Mouse (Mus musculus) hindbrain, embryonic 14.5 days (tissue): ENCODE measurements at regions not wholly inside any gene's neighbourhood (a gene's known extent, or its start where the extent isn't known, plus 50 kb on each side); places are given as distances from the start of the nearest gene placed in this dataset.

ENCODE experiments used
- ATAC-seq: fragments of 200-750 bp; cut with Nextera tagmentation; 2 replicates; pipeline ENCODE4 v1.8.0; 2017; ENCODE audit warnings: moderate number of reproducible peaks, mild to moderate bottlenecking, moderate TSS enrichment, moderate library complexity; ENCODE audit not compliant: low FRiP score
- DNase-seq: peaks from one replicate; pipeline ENCODE4 v3.0.0-alpha.2; 2015; ENCODE audit warnings: low spot score
- H3K27ac ChIP-seq: fragments of 300-500 bp; sonication (generic); 2 replicates; pipeline ENCODE4 v1.5.1; 2014; ENCODE audit warnings: mild to moderate bottlenecking, moderate library complexity
- H3K27me3 ChIP-seq: fragments of 300-500 bp; sonication (generic); 2 replicates; pipeline ENCODE4 v1.6.1; 2014; ENCODE audit warnings: mild to moderate bottlenecking, low read length, mixed read lengths; ENCODE audit not compliant: control insufficient read depth, insufficient read depth
- H3K36me3 ChIP-seq: fragments of 300-500 bp; sonication (generic); replicated peaks from 2 replicates; pipeline ENCODE4 v1.6.1; 2014; ENCODE audit not compliant: control insufficient read depth, insufficient read depth
- H3K4me1 ChIP-seq: fragments of 300-500 bp; sonication (generic); replicated peaks from 2 replicates; pipeline ENCODE4 v1.6.1; 2014; ENCODE audit warnings: antibody characterized with exemption, low read length, mixed read lengths; ENCODE audit not compliant: control insufficient read depth, insufficient read depth
- H3K4me2 ChIP-seq: fragments of 300-500 bp; sonication (generic); replicated peaks from 2 replicates; pipeline ENCODE4 v1.6.1; 2014; ENCODE audit warnings: mild to moderate bottlenecking, moderate library complexity
- H3K4me3 ChIP-seq: fragments of 300-500 bp; sonication (generic); replicated peaks from 2 replicates; pipeline ENCODE4 v1.5.1; 2014; ENCODE audit warnings: mild to moderate bottlenecking, low read length
- H3K9ac ChIP-seq: fragments of 300-500 bp; sonication (generic); 2 replicates; pipeline ENCODE4 v1.6.1; 2014
- H3K9me3 ChIP-seq: fragments of 300-500 bp; sonication (generic); 2 replicates; pipeline ENCODE4 v1.6.1; 2016; ENCODE audit warnings: low read length; ENCODE audit not compliant: control insufficient read depth
- WGBS: fragments of 180-500 bp; shearing (Covaris S2); extraction: QIAGEN DNeasy Blood & Tissue Kit; methylation state at CpG from one replicate; pipeline ENCODE4 v1.1.7; 2014; 5-methylcytosine and 5-hydroxymethylcytosine counted together

DNA sequence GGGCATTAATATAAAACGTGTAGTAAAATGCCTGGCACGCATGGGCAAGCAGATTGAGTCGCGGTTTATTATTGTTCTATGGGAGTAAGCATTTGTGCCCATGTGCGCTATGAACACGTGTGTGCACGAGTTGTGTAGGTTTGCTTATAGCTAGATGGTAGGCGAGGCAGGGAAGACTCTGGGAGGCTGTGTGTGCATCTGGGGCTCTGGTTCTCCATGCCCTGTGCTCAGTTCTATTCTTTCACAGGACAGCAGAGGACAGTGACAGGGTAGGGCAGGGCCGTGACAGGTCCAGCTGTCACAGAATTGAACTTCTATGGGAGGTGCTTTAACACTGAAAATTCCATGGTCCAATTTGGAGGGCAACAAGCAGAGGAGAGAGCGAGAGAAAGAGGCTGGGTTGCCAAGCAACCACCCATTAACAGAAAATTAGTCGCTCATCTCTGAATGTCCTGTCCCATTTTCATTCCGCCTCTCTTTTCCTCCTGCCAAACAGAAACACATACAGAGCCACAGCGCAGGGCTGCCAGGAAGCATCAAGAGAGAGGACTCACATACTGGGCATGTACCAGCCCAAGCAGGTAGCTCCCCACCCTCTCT, 160.4 kb upstream of the Lrfn2 start:
- DNase-seq: no peak
- peaks cover 46% of the 10 kb centered on the region for H3K4me1 ChIP-seq

GRCm38 (mm10) chr17:48774172-48774890, 157.8 kb upstream of the Lrfn2 start:
- Histone ChIP-seq H3K36me3 (no peaks in the 10 kb centered on the region), H3K4me2 (no peak overlapping the region), H3K4me3 (no peak overlapping the region), H3K9me3 (no peaks in the 10 kb centered on the region), H3K4me1 (peaks cover 46% of the 10 kb centered on the region), H3K27me3 (no peaks in the 10 kb centered on the region), H3K27ac (peak overlapping the region; percentile 34; the same call in 1 of the 2 replicates), H3K9ac (peak overlapping the region; percentile 9; the same call in 1 of the 2 replicates)
- ATAC-seq (peak; percentile 46), DNase-seq (peak; percentile 53)
- WGBS: 8% methylated on average over 15 of the region's 15 CpGs

More for the DNA sequence above, 160.4 kb upstream of the Lrfn2 start:
- no peaks in the 10 kb centered on the region for H3K9me3 ChIP-seq
- ATAC-seq: peak; percentile 26; the same call in 1 of the 2 replicates
- 0 out of 2 replicates have a peak overlapping the region, but pooled peaks have one; percentile 7 for H3K4me2 ChIP-seq
- no peak overlapping the region for H3K4me3 ChIP-seq
- H3K9ac ChIP-seq: 0 out of 2 replicates have a peak overlapping the region, but pooled peaks have one; percentile 35
- no peaks in the 10 kb centered on the region for H3K36me3 ChIP-seq
- WGBS: 33% methylated on average over 13 of the region's 13 CpGs
- no peaks in the 10 kb centered on the region for H3K27me3 ChIP-seq
- peak overlapping the region; percentile 69 for H3K27ac ChIP-seq

- Histone ChIP-seq H3K27ac (no peak overlapping the region), H3K4me1 (peaks cover 46% of the 10 kb centered on the region)
These were observed 156.7 kb upstream of the Lrfn2 start for GRCm38 (mm10) chr17:48775479-48775878.

GRCm38 (mm10) chr17:48776502-48776902, 155.7 kb upstream of the Lrfn2 start:
- ATAC-seq (peak; percentile 29; the same call in 1 of the 2 replicates), DNase-seq (peak; percentile 48)
- WGBS: 8% methylated on average over 2 of the region's 2 CpGs
- no peaks in the 10 kb centered on the region for H3K27me3 ChIP-seq
- no peaks in the 10 kb centered on the region for H3K36me3 ChIP-seq
- H3K27ac ChIP-seq: peak overlapping the region; percentile 71
- peaks cover 41% of the 10 kb centered on the region for H3K4me1 ChIP-seq
- no peak overlapping the region for H3K4me3 ChIP-seq
- no peaks in the 10 kb centered on the region for H3K9me3 ChIP-seq
- no peak overlapping the region for H3K4me2 ChIP-seq
- H3K9ac ChIP-seq: no peak overlapping the region

More at GRCm38 (mm10) chr17:48775479-48775878, 156.7 kb upstream of the Lrfn2 start:
- ATAC-seq: no peak
- Histone ChIP-seq H3K4me2 (no peak overlapping the region), H3K9me3 (no peaks in the 10 kb centered on the region), H3K9ac (no peak overlapping the region), H3K4me3 (no peak overlapping the region), H3K36me3 (no peaks in the 10 kb centered on the region), H3K27me3 (no peaks in the 10 kb centered on the region)
- DNase-seq: no peak
- WGBS: 64% methylated on average over 5 of the region's 5 CpGs

DNA sequence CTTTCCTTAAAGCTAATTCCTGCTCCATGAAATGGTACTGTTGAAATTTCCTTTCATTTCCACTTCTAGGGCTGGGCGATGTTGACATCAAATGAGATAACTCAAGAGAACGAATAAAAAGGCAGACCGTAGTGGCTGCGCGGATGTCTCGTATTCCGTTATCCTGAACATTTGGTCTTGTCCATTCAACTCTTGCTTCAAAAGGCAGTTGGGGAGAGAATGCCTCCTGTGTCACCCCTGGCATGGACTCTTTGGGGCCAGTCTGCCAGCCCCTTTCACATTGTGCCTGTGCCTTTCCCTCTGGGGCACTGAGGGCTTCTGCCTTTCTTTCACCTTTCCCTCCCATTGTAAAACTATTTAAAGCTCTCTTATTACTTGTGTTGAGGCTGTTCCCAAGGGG, 152.0 kb upstream of the Lrfn2 start:
- WGBS: 83% methylated on average over 7 of the region's 7 CpGs
- H3K27me3 ChIP-seq: no peaks in the 10 kb centered on the region
- DNase-seq (no peak), ATAC-seq (no peak)
- H3K9me3 ChIP-seq: no peaks in the 10 kb centered on the region
- no peak overlapping the region for H3K4me3 ChIP-seq
- no peaks in the 10 kb centered on the region for H3K36me3 ChIP-seq
- no peak overlapping the region for H3K4me2 ChIP-seq
- no peak overlapping the region for H3K27ac ChIP-seq
- peaks cover 17% of the 10 kb centered on the region for H3K4me1 ChIP-seq
- H3K9ac ChIP-seq: no peak overlapping the region

GRCm38 (mm10) chr17:48784417-48784816, 147.8 kb upstream of the Lrfn2 start:
- 0 out of 2 replicates have a peak, but pooled peaks have one; percentile 14 for ATAC-seq

DNA sequence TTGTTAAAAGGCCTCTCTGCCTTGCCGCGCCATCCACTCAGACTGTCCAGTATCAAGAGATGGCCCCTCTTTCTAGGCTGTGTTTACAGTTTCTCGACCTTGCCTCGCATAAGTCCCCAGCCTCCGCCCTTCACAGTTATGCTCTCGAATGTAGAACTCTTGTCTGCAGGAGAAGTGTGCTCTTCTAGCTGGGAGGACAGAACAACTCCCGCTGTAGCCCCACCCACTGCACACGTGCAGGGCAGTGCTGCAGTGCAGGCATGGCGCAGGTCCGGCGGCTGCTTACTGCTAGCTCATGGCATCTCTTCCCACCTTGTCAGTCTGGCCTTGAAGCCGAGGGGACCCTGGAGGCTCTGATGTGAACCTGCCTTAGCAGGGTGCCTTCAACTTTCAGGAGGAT, 145.7 kb upstream of the Lrfn2 start:
- no peak for DNase-seq
- no peak overlapping the region for H3K9ac ChIP-seq
- H3K36me3 ChIP-seq: no peaks in the 10 kb centered on the region
- H3K9me3 ChIP-seq: no peaks in the 10 kb centered on the region
- no peak overlapping the region for H3K27ac ChIP-seq
- no peak for ATAC-seq
- H3K4me3 ChIP-seq: no peak overlapping the region
- 0 out of 2 replicates have a peak, but pooled peaks cover 3% of the 10 kb centered on the region for H3K4me1 ChIP-seq
- no peaks in the 10 kb centered on the region for H3K27me3 ChIP-seq
- no peak overlapping the region for H3K4me2 ChIP-seq
- WGBS: 90% methylated on average over 12 of the region's 12 CpGs

More at GRCm38 (mm10) chr17:48784417-48784816, 147.8 kb upstream of the Lrfn2 start:
- DNase-seq: peak; percentile 29
- Histone ChIP-seq H3K4me3 (no peak overlapping the region), H3K9me3 (no peaks in the 10 kb centered on the region), H3K36me3 (no peaks in the 10 kb centered on the region), H3K9ac (no peak overlapping the region), H3K27me3 (no peaks in the 10 kb centered on the region), H3K4me2 (no peak overlapping the region), H3K4me1 (peaks cover 3% of the 10 kb centered on the region; the same call in 1 of the 2 replicates), H3K27ac (no peak overlapping the region)
- 75% methylated on average over 5 of the region's 5 CpGs for WGBS

GRCm38 (mm10) chr17:48789846-48790245, 142.3 kb upstream of the Lrfn2 start:
- H3K9ac ChIP-seq: no peak overlapping the region
- WGBS: 86% methylated on average over 7 of the region's 7 CpGs

DNA sequence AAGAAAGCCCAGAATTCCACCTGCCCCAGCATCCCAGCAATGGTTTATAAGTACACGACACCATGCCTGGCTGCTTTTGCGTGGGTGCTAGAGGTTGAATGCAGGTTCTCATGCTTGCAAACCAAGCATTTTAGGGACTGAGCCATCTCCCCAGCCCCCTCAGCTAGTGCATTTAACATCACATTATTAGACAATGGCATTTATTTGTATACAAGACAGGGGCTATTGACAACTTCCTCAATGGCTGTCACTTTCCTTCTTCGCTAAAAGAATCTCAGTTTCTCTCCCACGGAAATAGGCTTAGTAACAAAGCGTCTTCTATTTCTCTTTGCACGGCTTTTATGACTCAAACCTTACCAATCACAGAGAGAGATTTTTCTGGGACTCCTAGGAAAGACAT, 141.7 kb upstream of the Lrfn2 start:
- H3K4me1 ChIP-seq: peaks cover 4% of the 10 kb centered on the region; the same call in 1 of the 2 replicates
- H3K4me2 ChIP-seq: no peak overlapping the region
- H3K4me3 ChIP-seq: no peak overlapping the region
- ATAC-seq: peak; percentile 15; the same call in 1 of the 2 replicates
- H3K9ac ChIP-seq: no peak overlapping the region
- no peak overlapping the region for H3K27ac ChIP-seq
- H3K27me3 ChIP-seq: no peaks in the 10 kb centered on the region
- no peaks in the 10 kb centered on the region for H3K9me3 ChIP-seq
- no peaks in the 10 kb centered on the region for H3K36me3 ChIP-seq
- WGBS: 47% methylated on average over 6 of the region's 6 CpGs
- no peak for DNase-seq

More at GRCm38 (mm10) chr17:48789846-48790245, 142.3 kb upstream of the Lrfn2 start:
- Histone ChIP-seq H3K4me2 (no peak overlapping the region), H3K4me3 (no peak overlapping the region), H3K27ac (no peak overlapping the region), H3K36me3 (no peaks in the 10 kb centered on the region), H3K4me1 (peaks cover 4% of the 10 kb centered on the region; the same call in 1 of the 2 replicates), H3K27me3 (no peaks in the 10 kb centered on the region), H3K9me3 (no peaks in the 10 kb centered on the region)
- DNase-seq (no peak), ATAC-seq (no peak)
